Mouse (Mus musculus) olfactory bulb, adult 2 months (tissue): Measurements from ENCODE around the gene Rpl34. TPM values are rescaled to one million over a fixed set of nuclear protein-coding genes. Genes with fewer than 3 reads are reported as not detected.

Source experiments
- H3K27ac ChIP-seq: fragments of 200-500 bp; 2 replicates; pipeline ENCODE4 v1.5.1; 2012; ENCODE audit warnings: low read depth, low read length; ENCODE audit not compliant: insufficient read depth
- H3K4me1 ChIP-seq: fragments of 200-500 bp; 2 replicates; pipeline ENCODE4 v1.6.1; 2012; ENCODE audit warnings: low read length; ENCODE audit not compliant: control insufficient read depth, insufficient read depth
- H3K4me3 ChIP-seq: fragments of 200-500 bp; 2 replicates; pipeline ENCODE4 v1.5.1; 2012; ENCODE audit warnings: mild to moderate bottlenecking, low read depth, low read length, moderate library complexity; ENCODE audit not compliant: insufficient read depth
- CTCF ChIP-seq: fragments of 200-500 bp; IDR thresholded peaks from 2 replicates; pipeline ENCODE4 v1.5.1; 2012; ENCODE audit warnings: low read depth, mild to moderate bottlenecking, low read length, moderate library complexity; ENCODE audit not compliant: insufficient read depth
- POLR2A ChIP-seq: fragments of 200-500 bp; IDR thresholded peaks from 2 replicates; pipeline ENCODE4 v1.6.1; 2012; ENCODE audit warnings: mild to moderate bottlenecking, low read depth, low read length, moderate library complexity; ENCODE audit not compliant: insufficient read depth
- WGBS: fragments of 180-500 bp; shearing (Covaris S2); methylation state at CpG from one replicate; pipeline ENCODE4 v1.1.7; 2018; 5-methylcytosine and 5-hydroxymethylcytosine counted together
- polyA plus RNA-seq: library from polyadenylated mRNA; stranded (reverse); fragments of >200 nt; gene quantifications from 2 replicates; pipeline ENCODE4 v1.2.4, GENCODE M21; 2012; ENCODE audit warnings: low replicate concordance; ENCODE audit not compliant: missing spikeins, insufficient read depth, insufficient read length

The Rpl34 gene
- polyA plus RNA-seq, 1 experiment: not detected

DNA sequence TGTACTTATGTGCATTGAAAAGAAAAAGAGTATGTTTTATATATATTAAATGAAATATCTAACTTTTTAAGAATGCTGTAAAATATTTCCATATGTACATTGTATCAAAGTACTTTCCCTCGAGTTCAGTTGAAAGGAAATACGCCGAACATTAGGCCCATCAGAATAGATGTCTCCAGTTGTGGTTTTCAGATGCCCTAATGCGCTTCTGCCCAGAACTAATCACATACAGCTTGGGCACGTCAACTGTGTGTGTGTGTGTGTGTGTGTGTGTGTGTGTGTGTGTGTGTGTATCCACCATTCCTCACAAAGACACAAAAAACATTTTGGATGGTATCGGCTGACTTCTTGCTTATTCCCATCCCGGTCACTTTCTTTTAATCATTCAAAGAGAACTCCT is 13.6 kb downstream of the Rpl34 start:
- Histone ChIP-seq H3K4me1 (0 out of 2 replicates have a peak, but pooled peaks cover 2% of the 10 kb centered on the region), H3K27ac (no peak overlapping the region), H3K4me3 (no peak overlapping the region)
- TF ChIP-seq CTCF: no peak
- no peak for TF ChIP-seq POLR2A
- WGBS: 90% methylated on average over 7 of the region's 7 CpGs

DNA sequence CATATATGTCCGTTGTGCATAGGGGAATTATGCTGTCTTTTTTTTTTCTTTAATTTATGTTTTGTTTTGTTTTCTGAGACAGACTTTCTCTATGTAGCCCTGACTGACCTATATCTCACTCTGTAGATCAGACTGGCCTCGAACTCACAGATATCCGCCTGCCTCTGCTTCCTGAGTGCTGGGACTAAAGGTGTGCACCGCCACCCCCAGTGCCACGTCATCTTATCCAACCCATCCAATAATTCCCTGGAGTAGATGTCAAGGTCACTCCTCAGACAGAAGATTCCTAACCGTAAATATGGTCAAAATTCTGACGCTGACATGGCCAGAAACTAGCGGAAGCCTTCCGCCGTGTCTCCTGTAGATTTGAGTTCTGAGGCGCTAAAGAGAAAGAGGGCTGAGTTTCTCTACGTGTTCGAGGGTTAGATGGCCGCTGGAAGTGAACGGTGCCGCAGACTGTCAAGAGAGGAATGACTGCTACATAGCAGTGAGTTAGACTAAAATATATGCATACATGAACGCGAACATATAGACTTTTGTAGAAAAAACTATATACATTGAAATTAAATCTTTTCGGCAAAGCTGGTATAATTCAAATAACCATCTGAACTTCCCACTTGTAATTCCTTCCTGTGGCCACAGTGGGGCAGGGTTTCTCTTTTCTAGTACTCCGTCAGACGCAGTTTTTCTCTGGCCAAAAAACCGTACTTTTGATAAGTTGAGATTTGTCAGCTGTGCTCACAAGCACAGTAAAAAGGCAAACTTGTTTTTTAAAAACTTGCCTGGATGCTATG is 15.2 kb downstream of the Rpl34 start:
- TF ChIP-seq CTCF (no peak), POLR2A (no peak)
- Histone ChIP-seq H3K4me3 (peak overlapping the region; percentile 19), H3K4me1 (no peaks in the 10 kb centered on the region), H3K27ac (no peak overlapping the region)
- 15% methylated on average over 22 of the region's 22 CpGs for WGBS

DNA sequence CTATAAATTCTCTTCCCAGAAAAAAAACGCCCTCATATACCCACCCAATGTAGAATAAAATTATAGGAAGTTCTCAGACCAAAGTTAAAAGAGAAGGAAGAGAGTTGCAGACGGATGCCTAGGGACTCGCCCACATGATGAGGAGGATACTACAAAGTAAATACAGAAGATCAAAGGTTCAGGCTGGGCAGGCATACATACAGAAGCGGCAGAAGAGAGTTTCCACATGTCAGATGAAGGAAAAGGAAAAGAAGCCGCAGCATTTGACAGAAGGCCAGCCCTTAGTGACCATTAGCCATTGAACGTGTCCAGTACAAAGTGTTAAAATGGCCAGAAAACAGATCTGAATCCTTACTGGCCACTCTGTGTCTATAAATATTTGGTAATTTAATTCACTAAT is 17.3 kb downstream of the Rpl34 start:
- H3K27ac ChIP-seq: no peak overlapping the region
- 67% methylated on average over 6 of the region's 6 CpGs for WGBS

DNA sequence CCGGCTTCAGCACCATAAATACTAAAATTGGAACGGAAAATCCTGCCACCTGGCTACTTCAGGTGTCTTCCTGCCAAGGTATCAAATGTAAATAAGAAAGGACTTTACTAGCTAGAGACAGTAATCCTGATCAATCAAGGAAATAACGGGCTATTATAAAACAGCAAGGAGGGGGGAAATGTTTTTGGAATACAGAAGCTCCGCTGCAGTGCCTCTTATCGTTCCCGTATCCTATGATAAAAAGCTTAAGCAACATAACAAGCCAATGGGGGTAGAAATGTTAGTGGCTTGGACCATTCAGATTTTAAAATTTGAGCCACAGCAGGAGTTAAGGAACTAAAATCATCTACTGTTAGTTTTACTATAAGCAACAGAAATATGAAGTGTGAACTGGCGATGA is 20.1 kb downstream of the Rpl34 start:
- 40% methylated on average over 7 of the region's 7 CpGs for WGBS
- H3K4me1 ChIP-seq: peaks cover 4% of the 10 kb centered on the region; the same call in 1 of the 2 replicates
- no peak overlapping the region for H3K4me3 ChIP-seq
- TF ChIP-seq POLR2A (no peak), CTCF (no peak)
- H3K27ac ChIP-seq: no peak overlapping the region

More for the DNA sequence above, 17.3 kb downstream of the Rpl34 start:
- Histone ChIP-seq H3K4me3 (no peak overlapping the region), H3K4me1 (peaks cover 2% of the 10 kb centered on the region; the same call in 1 of the 2 replicates)
- TF ChIP-seq POLR2A: no peak
- no peak for TF ChIP-seq CTCF

DNA sequence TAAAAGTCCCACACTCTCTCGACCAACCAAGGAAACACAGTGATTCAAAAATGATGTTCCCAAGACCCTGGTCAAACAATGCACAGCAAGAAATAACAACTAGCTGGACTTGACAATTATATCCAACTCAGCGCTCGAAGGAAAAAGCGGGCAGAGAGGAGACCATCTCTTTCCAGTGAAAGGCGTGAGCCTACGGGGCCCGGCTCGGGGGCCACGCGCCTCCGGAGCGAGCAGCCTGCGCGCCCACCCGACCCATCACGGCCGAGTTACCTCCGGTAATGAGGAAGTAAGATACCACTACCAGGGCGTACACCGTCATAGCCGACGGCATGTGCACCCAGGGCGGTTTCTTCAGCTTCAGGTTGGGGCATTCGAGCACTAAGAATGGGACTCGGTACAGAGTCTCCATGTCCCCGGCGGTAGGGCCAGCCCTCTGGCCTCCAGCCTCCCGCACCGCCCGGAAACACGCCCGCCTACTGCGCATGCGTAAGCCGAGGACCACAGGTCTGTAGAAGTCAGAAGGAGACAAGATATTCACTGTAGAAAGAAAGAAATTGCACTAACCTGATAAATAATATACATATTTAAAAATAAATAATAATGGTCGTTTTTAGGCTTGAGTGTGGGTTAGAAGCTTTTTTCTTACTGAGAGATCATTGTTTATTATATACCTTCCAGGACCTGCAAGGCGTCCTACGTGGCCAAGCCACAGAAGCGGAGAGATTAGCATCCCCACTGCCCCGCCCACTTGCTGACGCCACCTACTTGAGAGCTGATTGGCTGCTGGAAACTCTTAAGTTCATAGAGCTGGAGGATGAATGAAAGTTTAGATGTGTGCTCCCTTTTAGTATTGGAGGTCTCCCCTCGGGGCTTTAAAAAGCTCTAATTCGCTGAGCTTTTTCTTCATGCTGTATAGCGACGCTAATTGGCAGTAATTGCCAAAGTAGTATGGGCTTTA is 21.0 kb downstream of the Rpl34 start, which contains the start of gene Ostc:
Ostc (minus strand) TSS at position 478 of the 958 bp plus-strand sequence.
- H3K4me1 ChIP-seq: peaks cover 4% of the 10 kb centered on the region; the same call in 1 of the 2 replicates
- no peak within 1 kb of the TSS; the same call in 1 of the 2 replicates for H3K27ac ChIP-seq

GRCm38 (mm10) chr3:130708529-130708928 is 21.7 kb downstream of the Rpl34 start:
- TF ChIP-seq CTCF (no peak), POLR2A (no peak)
- peak overlapping the region; percentile 58 for H3K4me3 ChIP-seq
- H3K27ac ChIP-seq: no peak overlapping the region
- 0% methylated on average over 5 of the region's 5 CpGs for WGBS
- peaks cover 4% of the 10 kb centered on the region; the same call in 1 of the 2 replicates for H3K4me1 ChIP-seq

More for the DNA sequence above, 21.0 kb downstream of the Rpl34 start, which contains the start of gene Ostc:
- WGBS: under 1% methylated on average over 45 of the region's 45 CpGs
- peak within 1 kb of the TSS; percentile 58 for H3K4me3 ChIP-seq
- peak; percentile 98 for TF ChIP-seq POLR2A
- TF ChIP-seq CTCF: no peak

DNA sequence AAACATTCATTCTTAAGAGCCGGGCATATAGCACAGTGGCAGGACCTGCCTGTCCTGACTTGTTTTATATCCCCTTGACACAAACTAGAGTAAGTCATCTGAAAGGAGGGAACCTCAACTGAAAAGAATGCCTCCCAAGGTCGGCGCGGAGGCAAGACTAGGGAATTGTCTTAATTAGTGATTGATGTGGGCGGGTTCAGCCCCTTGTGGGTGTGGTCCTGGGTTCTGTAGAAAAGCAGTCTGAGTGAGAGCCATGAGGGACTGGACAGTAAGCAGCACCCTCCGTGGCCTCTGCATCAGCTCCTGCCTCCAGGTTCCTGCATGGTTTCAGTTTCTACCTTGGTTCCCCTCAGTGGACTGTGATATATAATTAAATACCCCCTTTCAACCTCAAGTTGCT is 27.9 kb downstream of the Rpl34 start:
- 77% methylated on average over 6 of the region's 6 CpGs for WGBS
- TF ChIP-seq CTCF (no peak), POLR2A (no peak)
- Histone ChIP-seq H3K4me1 (no peaks in the 10 kb centered on the region), H3K27ac (no peak overlapping the region), H3K4me3 (no peak overlapping the region)

DNA sequence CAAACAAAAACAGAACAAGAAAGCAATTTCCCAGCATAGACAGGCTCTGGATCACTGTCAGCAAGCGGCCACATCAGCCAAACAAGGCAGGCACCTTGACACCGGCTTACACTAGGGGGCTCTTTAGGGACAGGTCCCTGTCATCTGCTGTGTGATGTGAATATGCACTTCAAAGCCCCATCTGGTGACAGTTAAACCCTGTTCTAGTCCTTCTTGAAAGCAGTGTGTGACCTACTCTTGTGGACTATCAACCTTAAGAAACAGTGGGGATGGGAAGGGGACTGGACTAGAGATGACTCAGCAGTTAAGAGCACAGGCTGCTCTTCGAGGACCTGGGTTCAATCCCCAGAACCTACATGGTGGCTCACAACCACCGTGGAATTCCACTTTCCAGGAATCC is 32.6 kb downstream of the Rpl34 start:
- H3K4me1 ChIP-seq: no peaks in the 10 kb centered on the region
- H3K27ac ChIP-seq: no peak overlapping the region
- TF ChIP-seq POLR2A (no peak), CTCF (no peak)
- 87% methylated on average over 4 of the region's 4 CpGs for WGBS
- no peak overlapping the region for H3K4me3 ChIP-seq
